Mouse (Mus musculus) liver, embryonic 11.5 days (tissue): Measurements from ENCODE around the gene 9930104L06Rik. TPM values are rescaled to one million over a fixed set of nuclear protein-coding genes. Genes with fewer than 3 reads are reported as not detected.
A peak's percentile ranks its signal among the peaks of the same experiment; 100 is the strongest.

Experiments used
- ATAC-seq: fragments of 200-750 bp; cut with Nextera tagmentation; replicated peaks from 2 replicates; pipeline ENCODE4 v1.8.0; 2017; ENCODE audit warnings: moderate number of reproducible peaks, mild to moderate bottlenecking, moderate TSS enrichment, moderate library complexity; ENCODE audit not compliant: low FRiP score
- DNase-seq: peaks from one replicate; pipeline ENCODE4 v3.0.0-alpha.2; 2017; ENCODE audit warnings: low spot score
- H3K27ac ChIP-seq: fragments of 300-500 bp; sonication (generic); 2 replicates; pipeline ENCODE4 v1.5.1; 2014; ENCODE audit warnings: mild to moderate bottlenecking, low read depth, low read length, control low read depth
- H3K27me3 ChIP-seq: fragments of 300-500 bp; sonication (generic); replicated peaks from 2 replicates; pipeline ENCODE4 v1.6.1; 2014; ENCODE audit warnings: low read length, mixed read lengths; ENCODE audit not compliant: control insufficient read depth, insufficient read depth
- H3K36me3 ChIP-seq: fragments of 300-500 bp; sonication (generic); 2 replicates; pipeline ENCODE4 v1.6.1; 2014; ENCODE audit warnings: mild to moderate bottlenecking, low read length, moderate library complexity, mixed read lengths; ENCODE audit not compliant: control insufficient read depth, insufficient read depth
- H3K4me1 ChIP-seq: fragments of 300-500 bp; sonication (generic); replicated peaks from 2 replicates; pipeline ENCODE4 v1.6.1; 2014; ENCODE audit warnings: low read length, mixed read lengths; ENCODE audit not compliant: control insufficient read depth, insufficient read depth
- H3K4me2 ChIP-seq: fragments of 300-500 bp; sonication (generic); 2 replicates; pipeline ENCODE4 v1.6.1; 2014; ENCODE audit warnings: mild to moderate bottlenecking, control low read depth, moderate library complexity
- H3K4me3 ChIP-seq: fragments of 300-500 bp; sonication (generic); 2 replicates; pipeline ENCODE4 v1.5.1; 2014; ENCODE audit warnings: low read depth, low read length, control low read depth
- H3K9ac ChIP-seq: fragments of 300-500 bp; sonication (generic); 2 replicates; pipeline ENCODE4 v1.6.1; 2014; ENCODE audit warnings: low read depth, low read length, control low read depth
- H3K9me3 ChIP-seq: fragments of 300-500 bp; sonication (generic); 2 replicates; pipeline ENCODE4 v1.6.1; 2016; ENCODE audit warnings: low read length, inconsistent platforms, mixed read lengths; ENCODE audit not compliant: control insufficient read depth
- WGBS: fragments of 180-500 bp; shearing (Covaris S2); extraction: QIAGEN DNeasy Blood & Tissue Kit; methylation state at CpG from one replicate; pipeline ENCODE4 v1.1.7; 2014; 5-methylcytosine and 5-hydroxymethylcytosine counted together
- polyA plus RNA-seq: library from polyadenylated mRNA; unstranded; fragments of >200 nt; fragmentation: Nextera tagmentation; extraction: Ambion mirVana; gene quantifications from 2 replicates; pipeline ENCODE4 v1.2.1, GENCODE M21; 2014

Gene 9930104L06Rik
- polyA plus RNA-seq: 3.5 and 4.1 TPM in 2 replicates

DNA sequence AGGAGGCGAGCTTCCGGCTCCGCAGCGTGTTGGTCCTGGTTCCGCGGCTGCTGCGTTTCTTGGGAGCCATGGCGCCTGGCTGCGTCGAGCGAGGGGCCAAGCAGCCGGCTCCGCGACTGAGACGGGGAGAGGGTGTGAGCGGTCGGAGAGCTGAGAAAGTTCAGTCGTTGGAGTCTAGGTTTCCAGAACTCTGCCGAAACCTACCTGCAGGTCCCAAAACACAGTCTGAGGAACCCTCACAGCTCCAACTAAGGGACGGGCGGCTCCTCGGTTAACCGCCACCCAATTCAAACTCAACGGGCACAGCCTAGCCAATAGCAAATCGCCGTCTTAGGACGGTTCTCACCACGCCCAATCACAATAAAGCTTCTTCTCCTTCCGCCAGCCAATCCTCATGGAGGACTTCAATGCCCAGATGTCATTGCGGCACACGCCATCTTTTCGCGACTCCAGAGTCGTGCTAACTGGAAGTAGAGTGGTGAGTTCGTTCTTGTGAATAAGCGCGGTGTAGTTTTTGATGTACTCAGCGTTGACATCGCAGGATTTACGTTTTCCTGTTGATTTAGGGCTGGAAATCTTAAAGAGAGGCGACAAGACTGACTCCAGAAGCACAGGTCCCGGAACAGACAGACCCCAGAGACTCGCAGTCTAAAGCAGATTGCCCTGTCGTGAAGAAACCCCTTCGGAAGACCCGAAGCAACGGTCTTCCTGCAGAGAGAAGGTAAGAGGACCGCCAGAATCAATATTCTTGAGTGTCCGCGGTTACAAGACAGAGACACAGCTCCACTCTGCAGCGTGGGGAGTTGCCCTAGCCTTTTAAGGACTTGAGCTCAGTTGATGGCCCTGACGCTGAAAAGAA is at the start of gene 9930104L06Rik:
TSS of gene 9930104L06Rik (plus strand) at position 436 of the 859 bp plus-strand sequence.
- Histone ChIP-seq H3K4me2 (peak within 1 kb of the TSS; percentile 93), H3K27ac (peak within 1 kb of the TSS; percentile 71), H3K9me3 (no peaks in the 10 kb centered on the region), H3K36me3 (peaks cover 7% of the 10 kb centered on the region; the same call in 1 of the 2 replicates), H3K4me1 (peaks cover 13% of the 10 kb centered on the region), H3K9ac (peak within 1 kb of the TSS; percentile 94), H3K4me3 (peak within 1 kb of the TSS; percentile 87), H3K27me3 (no peaks in the 10 kb centered on the region)
- peak; percentile 85 for DNase-seq
- ATAC-seq: peak; percentile 99
- under 1% methylated on average over 52 of the region's 52 CpGs for WGBS

DNA sequence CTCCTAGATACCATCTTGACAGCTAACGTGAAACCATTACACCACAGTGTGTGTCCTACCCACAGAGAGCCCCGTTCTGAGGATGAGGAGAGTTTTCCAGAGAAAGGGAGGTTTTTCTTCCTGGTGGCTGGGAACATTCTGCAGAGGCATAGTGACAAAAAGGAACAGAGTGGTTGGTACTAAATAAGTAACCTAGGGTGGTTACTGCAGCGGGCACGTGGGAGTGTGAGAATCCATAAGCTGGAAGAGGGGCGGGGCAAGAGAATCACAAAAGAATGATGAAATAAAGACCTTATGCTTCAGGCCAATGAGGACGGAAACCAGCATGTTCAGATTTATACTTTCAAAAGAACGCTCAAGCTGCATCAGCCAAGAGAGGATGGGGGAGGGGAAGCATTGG is 48.1 kb upstream of the 9930104L06Rik start:
- Histone ChIP-seq H3K27ac (no peak overlapping the region), H3K27me3 (peaks cover 68% of the 10 kb centered on the region), H3K36me3 (no peaks in the 10 kb centered on the region), H3K4me1 (no peaks in the 10 kb centered on the region), H3K9me3 (no peaks in the 10 kb centered on the region), H3K4me3 (no peak overlapping the region), H3K9ac (no peak overlapping the region), H3K4me2 (no peak overlapping the region)
- DNase-seq: no peak
- WGBS: 65% methylated on average over 7 of the region's 7 CpGs
- ATAC-seq: no peak

DNA sequence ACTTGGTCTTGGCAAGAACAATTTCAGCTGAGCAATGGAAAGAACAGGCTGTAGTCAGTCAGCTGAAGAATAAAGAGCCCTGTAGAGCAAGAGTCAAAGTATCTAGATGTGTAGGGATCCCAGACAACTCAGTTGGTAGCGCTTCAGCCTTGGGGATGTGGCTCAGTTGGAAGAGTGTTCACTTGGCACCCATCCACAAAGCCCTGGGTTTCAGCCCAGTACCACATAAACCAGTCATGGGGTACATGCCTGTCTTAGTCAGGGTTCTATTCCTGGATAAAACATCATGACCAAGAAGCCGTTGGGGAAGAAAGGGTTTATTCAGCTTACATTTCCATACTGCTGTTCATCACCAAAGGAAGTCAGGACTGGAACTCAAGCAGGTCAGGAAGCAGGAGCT is 46.9 kb upstream of the 9930104L06Rik start:
- H3K27me3 ChIP-seq: peaks cover 69% of the 10 kb centered on the region
- WGBS: 82% methylated on average over 2 of the region's 2 CpGs
- H3K36me3 ChIP-seq: no peaks in the 10 kb centered on the region
- DNase-seq: no peak
- H3K27ac ChIP-seq: no peak overlapping the region
- no peak overlapping the region for H3K4me2 ChIP-seq
- H3K4me3 ChIP-seq: no peak overlapping the region
- no peak overlapping the region for H3K9ac ChIP-seq
- ATAC-seq: no peak
- no peaks in the 10 kb centered on the region for H3K9me3 ChIP-seq
- peaks cover 3% of the 10 kb centered on the region for H3K4me1 ChIP-seq

DNA sequence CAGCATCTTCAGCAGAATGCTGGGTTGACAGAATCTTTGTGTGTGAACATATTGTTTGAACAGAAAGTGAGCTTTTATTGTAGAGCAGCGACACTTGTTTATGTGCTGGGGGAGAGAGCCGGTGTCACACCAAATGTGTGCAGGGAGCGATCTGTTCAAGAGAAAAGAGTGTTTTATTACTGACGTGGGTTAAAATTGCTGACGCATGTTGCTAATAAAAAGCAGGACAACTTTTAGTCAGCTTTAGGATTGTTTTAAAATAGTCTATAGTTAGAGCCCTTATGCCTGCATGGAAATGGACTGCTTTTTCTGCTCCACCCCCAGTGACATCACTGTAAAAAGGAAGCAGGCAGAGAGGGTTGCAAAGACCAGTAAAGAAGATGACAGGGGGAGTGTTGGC is 46.0 kb upstream of the 9930104L06Rik start:
- H3K4me2 ChIP-seq: no peak overlapping the region
- 75% methylated on average over 5 of the region's 5 CpGs for WGBS
- no peak for ATAC-seq
- peaks cover 70% of the 10 kb centered on the region for H3K27me3 ChIP-seq
- no peaks in the 10 kb centered on the region for H3K36me3 ChIP-seq
- no peak overlapping the region for H3K4me3 ChIP-seq
- no peaks in the 10 kb centered on the region for H3K9me3 ChIP-seq
- no peak overlapping the region for H3K27ac ChIP-seq
- no peak for DNase-seq
- peaks cover 4% of the 10 kb centered on the region for H3K4me1 ChIP-seq
- H3K9ac ChIP-seq: no peak overlapping the region

DNA sequence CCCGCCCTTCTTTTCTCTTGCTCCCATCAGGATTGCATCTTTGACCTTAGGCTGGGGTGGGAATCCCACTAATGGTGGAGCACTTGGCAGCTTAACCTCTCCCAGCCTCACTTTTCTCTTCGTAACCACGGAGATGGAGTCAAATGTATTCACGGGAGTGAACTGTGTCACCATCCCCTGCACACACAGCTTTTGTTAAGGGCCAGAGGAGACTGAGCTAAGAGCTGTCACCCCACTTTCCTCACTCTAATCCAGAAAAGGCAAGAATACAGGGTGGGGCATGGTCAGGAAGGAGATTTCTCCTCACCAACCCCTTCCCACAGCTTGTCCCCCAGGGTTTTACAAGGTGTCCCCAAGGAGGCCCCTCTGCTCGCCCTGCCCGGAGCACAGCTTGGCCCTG is 43.1 kb upstream of the 9930104L06Rik start:
- ATAC-seq: no peak
- H3K4me2 ChIP-seq: no peak overlapping the region

DNA sequence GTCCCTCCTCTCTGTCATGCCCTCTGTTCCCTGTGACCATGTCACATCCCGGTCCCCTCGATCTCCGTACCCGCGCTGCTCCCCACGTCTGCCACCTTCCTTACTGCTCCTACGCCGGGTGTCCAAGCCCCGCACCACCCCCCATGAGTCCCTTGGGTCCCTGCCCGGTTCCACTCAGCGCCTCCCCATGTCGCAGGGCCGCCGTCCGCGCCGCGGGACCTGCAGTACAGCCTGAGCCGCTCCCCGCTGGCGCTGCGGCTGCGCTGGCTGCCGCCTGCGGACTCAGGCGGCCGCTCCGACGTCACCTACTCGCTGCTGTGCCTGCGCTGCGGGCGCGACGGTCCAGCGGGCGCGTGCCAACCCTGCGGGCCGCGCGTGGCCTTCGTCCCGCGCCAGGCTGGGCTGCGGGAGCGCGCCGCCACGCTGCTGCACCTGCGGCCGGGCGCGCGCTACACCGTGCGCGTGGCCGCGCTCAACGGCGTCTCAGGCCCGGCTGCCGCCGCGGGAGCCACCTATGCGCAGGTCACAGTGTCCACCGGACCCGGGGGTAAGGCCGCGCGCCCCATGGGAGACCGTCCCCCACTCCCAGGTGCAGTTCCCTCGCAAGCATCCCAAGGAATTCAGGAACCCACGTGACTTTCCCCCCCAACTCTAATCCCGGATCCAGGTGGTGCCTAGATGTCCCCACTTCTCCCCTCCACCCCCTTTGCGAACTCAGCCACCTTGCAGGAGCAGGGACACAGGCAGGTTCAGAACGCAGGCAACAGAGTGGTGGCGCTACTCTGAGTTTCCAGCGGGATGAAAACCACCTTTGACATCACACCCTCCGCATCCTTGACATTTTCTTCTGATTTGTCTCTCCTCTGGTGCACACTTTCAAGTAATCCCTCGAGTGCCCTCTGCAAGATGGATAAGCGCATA is 42.1 kb upstream of the 9930104L06Rik start:
- Histone ChIP-seq H3K9me3 (no peaks in the 10 kb centered on the region), H3K27me3 (peaks cover 66% of the 10 kb centered on the region), H3K36me3 (no peaks in the 10 kb centered on the region), H3K27ac (no peak overlapping the region), H3K4me1 (peaks cover 7% of the 10 kb centered on the region), H3K9ac (no peak overlapping the region), H3K4me2 (peak overlapping the region; percentile 65), H3K4me3 (peak overlapping the region; percentile 45)
- DNase-seq: no peak
- 3% methylated on average over 82 of the region's 83 CpGs for WGBS
- no peak for ATAC-seq

More for the DNA sequence above, 43.1 kb upstream of the 9930104L06Rik start:
- DNase-seq: no peak
- Histone ChIP-seq H3K36me3 (no peaks in the 10 kb centered on the region), H3K9ac (no peak overlapping the region), H3K9me3 (no peaks in the 10 kb centered on the region), H3K4me3 (no peak overlapping the region), H3K27ac (no peak overlapping the region), H3K27me3 (peaks cover 66% of the 10 kb centered on the region), H3K4me1 (peaks cover 4% of the 10 kb centered on the region)
- WGBS: 45% methylated on average over 6 of the region's 6 CpGs

DNA sequence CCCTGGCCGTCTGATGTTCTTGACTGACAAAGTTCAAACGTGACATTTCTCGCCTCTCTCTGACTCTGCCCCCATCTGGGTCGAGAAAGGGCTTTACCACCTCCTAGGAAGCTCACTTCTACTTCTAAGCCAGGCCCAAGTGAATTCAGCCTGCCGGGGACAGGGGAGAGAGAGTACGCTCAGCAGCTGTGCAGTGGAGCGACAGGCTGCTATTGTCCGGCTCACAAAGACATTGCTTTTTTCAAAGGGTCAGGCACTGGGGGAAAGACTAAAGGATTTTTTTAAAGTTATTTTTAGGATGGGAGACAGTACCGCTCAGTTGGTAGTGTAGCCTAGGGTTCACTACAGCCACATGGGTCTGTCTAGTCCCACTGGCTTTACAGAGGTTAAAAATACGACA is 38.4 kb upstream of the 9930104L06Rik start:
- H3K4me1 ChIP-seq: peaks cover 11% of the 10 kb centered on the region
- ATAC-seq: no peak
- H3K27me3 ChIP-seq: peaks cover 42% of the 10 kb centered on the region

DNA sequence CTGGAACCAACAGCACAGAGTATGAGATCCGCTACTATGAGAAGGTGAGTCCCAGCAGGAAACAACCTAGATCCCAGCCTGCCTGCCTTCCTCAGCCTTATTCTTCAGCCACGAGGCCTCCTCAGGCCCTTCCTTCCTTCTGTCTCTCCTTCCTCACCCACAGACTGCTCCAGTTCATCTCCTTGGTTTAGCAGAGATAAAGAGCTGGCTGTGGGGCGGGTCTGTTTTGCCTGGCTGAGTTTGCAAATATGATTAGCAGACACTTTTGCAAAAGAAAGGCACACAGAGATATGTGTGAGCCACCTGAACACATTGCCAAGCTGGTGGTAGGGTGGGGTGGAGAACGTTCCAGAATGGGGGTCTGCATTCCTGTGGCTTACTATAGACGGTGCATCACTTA is 36.9 kb upstream of the 9930104L06Rik start:
- 43% methylated on average over 5 of the region's 5 CpGs for WGBS
- peaks cover 27% of the 10 kb centered on the region for H3K27me3 ChIP-seq
- peak; percentile 71 for ATAC-seq

More for the DNA sequence above, 38.4 kb upstream of the 9930104L06Rik start:
- H3K27ac ChIP-seq: no peak overlapping the region
- no peak overlapping the region for H3K9ac ChIP-seq
- no peak for DNase-seq
- H3K4me3 ChIP-seq: no peak overlapping the region
- H3K4me2 ChIP-seq: no peak overlapping the region
- no peaks in the 10 kb centered on the region for H3K9me3 ChIP-seq
- H3K36me3 ChIP-seq: no peaks in the 10 kb centered on the region
- WGBS: 70% methylated on average over 10 of the region's 10 CpGs

More for the DNA sequence above, 36.9 kb upstream of the 9930104L06Rik start:
- Histone ChIP-seq H3K4me3 (no peak overlapping the region), H3K4me2 (peak overlapping the region; percentile 3), H3K9ac (no peak overlapping the region), H3K27ac (no peak overlapping the region), H3K4me1 (peaks cover 9% of the 10 kb centered on the region), H3K36me3 (no peaks in the 10 kb centered on the region), H3K9me3 (no peaks in the 10 kb centered on the region)
- no peak for DNase-seq
